Mouse (Mus musculus) spleen, embryonic (tissue): Measurements from ENCODE around the gene Omp.

Experiments
- CTCF ChIA-PET: fragments of 350-600 bp; sonication (Branson Sonifier 250); formaldehyde crosslinking; loops from one replicate; lab custom pipeline; 2022; lab: Charles Lee

Omp gene

DNA sequence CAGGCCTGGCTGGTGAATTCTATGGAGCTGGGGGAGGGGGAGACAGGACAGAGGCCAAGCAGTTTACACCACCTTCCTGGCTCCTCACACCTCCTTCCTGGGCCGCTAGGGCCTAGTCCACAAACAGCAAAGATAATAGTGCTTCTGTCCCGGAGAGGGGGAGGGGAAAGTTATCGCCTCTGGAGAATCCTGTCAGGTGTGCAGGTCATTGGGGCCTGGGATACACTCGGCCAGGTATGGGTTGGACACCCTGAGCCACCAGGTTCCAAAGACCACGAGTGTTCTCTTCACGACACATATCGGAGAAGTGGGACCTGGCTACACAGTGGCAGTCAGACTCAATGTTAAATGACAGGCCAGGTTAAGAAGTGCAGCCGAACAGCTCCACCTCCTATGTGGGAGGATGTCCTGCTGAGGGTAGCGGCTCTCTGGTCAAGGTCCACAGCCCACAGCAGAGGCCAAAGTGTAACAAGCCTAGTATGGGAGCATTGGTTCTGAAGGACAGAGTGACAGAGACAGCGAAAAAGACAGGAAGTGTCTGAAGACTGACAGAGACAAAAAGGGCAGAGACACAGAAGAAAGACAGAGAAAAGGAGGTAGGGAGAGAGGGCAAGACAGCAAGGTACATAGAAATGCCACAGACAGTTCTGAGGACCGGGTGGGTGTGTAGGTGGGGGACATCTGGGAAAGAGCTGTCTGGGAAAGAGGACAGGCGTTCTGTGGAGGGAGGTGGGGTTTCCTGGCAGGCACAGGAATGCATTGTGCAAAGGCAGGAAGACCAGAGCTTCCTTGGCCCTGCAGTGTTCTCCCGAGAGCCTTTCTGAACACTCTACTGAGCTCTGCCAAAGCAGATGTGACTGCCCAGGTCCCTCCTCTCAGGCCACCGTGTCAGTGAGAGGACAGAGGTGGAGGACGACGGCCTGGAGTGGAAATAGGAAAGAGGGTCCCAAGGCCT, 40.5 kb downstream of the Omp start:
- CTCF ChIA-PET = no interaction called here

DNA sequence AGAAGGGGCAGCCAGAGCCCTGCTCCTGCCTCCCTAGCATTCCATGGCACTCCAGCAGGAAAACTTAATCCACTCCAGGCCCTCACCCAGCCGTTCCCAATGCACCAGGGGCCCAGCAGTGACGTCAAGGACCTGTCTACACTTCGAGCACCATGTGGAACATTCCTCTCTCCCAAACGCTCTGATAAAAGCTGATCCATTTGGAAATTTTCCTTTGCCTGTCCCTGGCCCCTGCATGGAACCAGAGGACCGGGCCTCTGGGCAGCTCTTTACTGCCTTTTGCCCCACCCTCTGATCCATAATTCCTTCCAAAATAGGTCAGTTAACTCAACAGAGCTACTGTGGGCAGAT, 41.4 kb downstream of the Omp start:
- CTCF ChIA-PET = interaction anchor here (1.0 to 1.2 kb wide), 2 partner anchors 32 to 156 kb away, joined by 3 read pairs; no protein-coding TSS in a partner anchor

DNA sequence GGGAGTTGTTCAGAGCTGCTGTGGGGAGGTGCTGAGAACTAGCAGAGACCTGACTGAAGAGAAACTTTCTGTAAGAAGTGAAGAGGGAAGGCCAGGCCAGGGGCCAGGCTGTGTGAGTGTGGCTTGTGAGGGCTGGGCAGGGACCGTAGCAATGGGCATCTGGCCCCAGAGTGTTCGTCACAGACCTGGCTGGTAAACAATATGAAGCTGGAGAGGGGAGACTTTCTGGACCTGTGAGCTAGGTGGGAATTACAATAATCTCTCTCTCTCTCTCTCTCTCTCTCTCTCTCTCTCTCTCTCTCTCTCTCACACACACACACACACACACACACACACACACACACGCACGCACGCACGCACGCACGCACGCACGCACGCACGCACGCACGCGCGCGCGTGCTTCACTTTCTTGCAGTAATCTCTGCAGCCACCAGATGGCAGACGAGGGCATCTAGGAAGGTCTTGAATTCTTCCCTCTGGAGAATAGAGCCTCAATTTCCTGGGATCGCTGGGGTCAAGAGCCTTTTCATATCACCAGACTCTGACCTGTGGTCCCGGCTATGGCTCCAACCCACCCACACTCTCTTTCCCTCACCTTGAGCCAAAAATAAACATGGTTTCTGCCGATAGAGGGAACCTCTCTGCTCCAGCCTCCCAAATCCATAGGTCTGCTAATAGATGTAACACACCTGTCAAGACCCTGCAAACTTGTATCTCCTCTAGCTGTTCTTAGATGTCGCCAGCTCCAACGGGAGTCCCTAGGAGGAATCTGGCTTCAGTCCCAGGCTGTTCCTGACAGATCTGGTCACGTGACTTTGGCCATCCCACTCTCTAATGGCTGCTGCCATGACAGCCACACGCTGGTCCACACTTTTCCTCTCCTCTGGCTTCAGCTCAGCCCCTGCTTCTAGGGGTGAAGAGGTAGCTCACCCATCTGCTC, 42.0 kb downstream of the Omp start:
- CTCF ChIA-PET = interaction anchor here (1.0 to 1.2 kb wide), 2 partner anchors 32 to 156 kb away, joined by 3 read pairs; no protein-coding TSS in a partner anchor

DNA sequence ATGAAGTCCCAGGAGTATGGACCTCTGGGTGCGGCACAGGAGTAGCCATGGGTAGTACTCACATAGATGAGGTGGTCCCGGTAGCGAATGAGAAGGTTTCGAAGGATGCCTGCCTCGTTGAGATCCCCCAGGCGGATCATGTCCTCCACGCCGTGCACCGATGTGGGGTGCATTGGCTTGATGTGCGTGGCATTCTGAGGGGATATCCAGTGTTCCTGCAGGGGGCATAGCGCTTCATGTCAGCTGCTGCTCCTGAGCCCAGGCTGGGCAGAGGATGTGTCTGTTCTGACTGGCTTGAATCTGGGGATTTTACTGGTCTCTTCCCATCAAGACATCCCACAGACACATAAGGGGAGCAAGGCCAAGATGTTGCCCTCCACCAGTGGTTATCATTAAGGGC, 42.8 kb downstream of the Omp start:
- CTCF ChIA-PET = interaction anchor here (1.2 kb wide), 1 partner anchor 8 kb away, joined by 4 read pairs; no protein-coding TSS in a partner anchor

DNA sequence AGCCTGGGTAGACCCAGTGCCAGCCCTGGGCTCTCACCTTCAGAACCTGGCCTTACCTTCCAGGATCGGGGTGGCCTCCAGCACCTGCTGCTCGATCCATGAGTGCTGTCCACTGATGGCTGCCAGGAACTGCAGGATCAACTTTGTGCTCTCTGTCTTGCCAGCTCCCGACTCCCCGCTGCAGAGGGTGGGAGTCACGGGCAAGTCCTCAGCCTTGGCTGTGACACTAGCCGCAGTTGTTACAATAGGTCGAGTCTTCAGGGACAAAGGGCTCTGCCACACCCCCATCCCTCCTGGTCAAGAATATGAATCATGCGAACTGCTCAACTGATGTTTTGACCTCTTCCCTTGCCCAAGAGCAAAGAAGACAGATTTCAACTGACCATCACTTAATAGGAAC, 47.7 kb downstream of the Omp start:
- CTCF ChIA-PET = no interaction called here

DNA sequence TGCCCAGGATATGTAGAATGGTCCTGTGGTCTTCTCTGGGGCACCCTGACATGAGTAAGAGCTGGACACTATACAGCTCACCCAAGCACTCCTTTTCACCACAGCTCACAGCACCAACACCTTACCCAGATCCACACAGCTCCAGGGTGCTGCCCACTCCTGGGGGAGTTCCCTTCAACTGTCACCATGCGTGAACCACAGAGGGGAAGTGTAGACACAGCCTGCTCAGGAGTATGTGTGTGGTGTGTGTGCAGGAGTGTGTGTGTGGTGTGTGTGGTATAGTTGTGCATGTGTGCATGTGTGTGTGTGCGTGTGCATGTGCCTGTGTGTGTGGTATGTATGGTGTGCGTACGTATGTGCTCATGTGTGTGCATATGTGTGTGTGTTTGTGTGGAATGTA, 49.5 kb downstream of the Omp start:
- CTCF ChIA-PET = no interaction called here
